8 mouse cellular contexts compared by ENCODE assay signal in the genomic region with DNA sequence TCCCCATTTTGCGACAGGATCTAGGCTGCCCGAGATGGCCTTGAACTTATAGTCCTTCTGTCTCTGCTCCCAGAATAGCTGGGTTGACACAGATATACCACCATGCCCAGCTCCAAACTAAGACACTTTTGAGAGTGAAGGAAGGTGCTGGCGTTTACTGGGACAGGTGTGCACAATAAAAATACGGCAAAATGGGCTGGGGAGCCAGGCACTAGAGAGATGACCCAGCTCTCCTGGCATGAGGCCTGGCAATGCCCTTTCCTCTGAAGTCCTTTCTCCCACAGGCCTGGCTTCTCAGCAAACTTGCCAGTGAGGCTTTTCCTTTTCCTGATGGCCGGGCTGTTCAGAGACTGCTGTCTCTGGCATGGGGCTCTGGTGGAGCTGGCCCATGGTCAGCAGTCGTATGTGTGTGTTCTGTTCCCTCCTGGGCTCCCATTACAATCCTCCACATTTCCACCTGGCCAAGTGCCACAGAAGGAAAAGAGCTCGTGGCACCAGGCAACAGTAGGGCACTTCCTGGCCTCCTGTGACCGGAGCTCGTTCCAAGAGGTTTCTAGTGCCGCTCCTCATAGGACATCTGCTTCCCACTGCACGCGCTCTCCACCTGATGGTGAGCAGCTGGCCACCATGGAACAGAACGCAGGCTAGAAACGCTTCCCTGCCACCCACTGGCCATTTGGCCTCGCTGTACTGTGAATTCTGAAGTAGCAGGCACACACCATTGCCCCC. TPM values are rescaled to one million over a fixed set of nuclear protein-coding genes. Genes with fewer than 3 reads are reported as not detected.
DNase-seq lines count a peak whose midpoint lies in the region; ATAC-seq and TF ChIP-seq lines count a peak whose summit lies in the region.

No protein-coding gene starts in this region.

- peaks cover 14% of the 10 kb centered on the region; the same call in 1 of the 2 replicates for H3K4me1 ChIP-seq in kidney, embryonic 16.5 days (ENCODE audit: insufficient read depth, low read length)
- H3K4me1 ChIP-seq in lung, embryonic 14.5 days (ENCODE audit: insufficient read depth) = no peaks in the 10 kb centered on the region
- H3K4me1 ChIP-seq in heart, embryonic 10.5 days = peaks cover 24% of the 10 kb centered on the region

- H3K9me3 ChIP-seq in kidney, embryonic 16.5 days (ENCODE audit: low read length) = no peaks in the 10 kb centered on the region
- no peaks in the 10 kb centered on the region for H3K9me3 ChIP-seq in lung, embryonic 14.5 days (ENCODE audit: low read depth, low read length)
- H3K9me3 ChIP-seq in heart, embryonic 10.5 days = no peaks in the 10 kb centered on the region

- ATAC-seq in kidney, embryonic 16.5 days (ENCODE audit: low FRiP score, low TSS enrichment) = no peak
- ATAC-seq in lung, embryonic 14.5 days (ENCODE audit: insufficient read depth) = no peak

- no peaks in the 10 kb centered on the region for H3K27me3 ChIP-seq in kidney, embryonic 16.5 days (ENCODE audit: insufficient read depth, low read length)
- H3K27me3 ChIP-seq in lung, embryonic 14.5 days (ENCODE audit: insufficient read depth, low read length) = no peaks in the 10 kb centered on the region
- no peaks in the 10 kb centered on the region; the same call in 1 of the 2 replicates for H3K27me3 ChIP-seq in heart, embryonic 10.5 days (ENCODE audit: insufficient read depth, poor library complexity, severe bottlenecking)

- 0 out of 2 replicates have a peak, but pooled peaks have one; percentile 3 for TF ChIP-seq CTCF in lung, embryonic 14.5 days (IDR thresholded peaks at IDR 0.05; ENCODE audit: low read depth)

- 0 out of 2 replicates have a peak, but pooled peaks cover 1% of the 10 kb centered on the region for H3K36me3 ChIP-seq in kidney, embryonic 16.5 days (ENCODE audit: insufficient read depth, low read length)
- peaks cover 1% of the 10 kb centered on the region; the same call in 1 of the 2 replicates for H3K36me3 ChIP-seq in lung, embryonic 14.5 days (ENCODE audit: insufficient read depth)
- peaks cover 4% of the 10 kb centered on the region; the same call in 1 of the 2 replicates for H3K36me3 ChIP-seq in heart, embryonic 10.5 days

- DNase-seq in kidney, adult 18-20 months = peak; percentile 17
- peak; percentile 31 for DNase-seq in adrenal gland, postnatal 25 days
- peak; percentile 92 for DNase-seq in cerebellum, adult 9-11 months
- no peak for DNase-seq in lung, embryonic 14.5 days
- no peak for DNase-seq in yolk sac, embryonic 10.5 days (ENCODE audit: low spot score)
- no peak for DNase-seq in heart, embryonic 10.5 days (ENCODE audit: low spot score)
- no peak for DNase-seq in heart, postnatal 25 days (ENCODE audit: low spot score)

- WGBS in kidney, embryonic 16.5 days = 62% methylated on average over 15 of the region's 15 CpGs
- 66% methylated on average over 15 of the region's 15 CpGs for WGBS in lung, embryonic 14.5 days
- WGBS in heart, embryonic 10.5 days = 80% methylated on average over 15 of the region's 15 CpGs

- no peak overlapping the region for H3K9ac ChIP-seq in kidney, embryonic 16.5 days (replicated peaks; ENCODE audit: low read length)
- H3K9ac ChIP-seq in lung, embryonic 14.5 days = no peak overlapping the region

- H3K4me3 ChIP-seq in kidney, embryonic 16.5 days (ENCODE audit: low read length) = no peak overlapping the region
- no peak overlapping the region for H3K4me3 ChIP-seq in lung, embryonic 14.5 days (ENCODE audit: low read depth, low read length)
- no peak overlapping the region for H3K4me3 ChIP-seq in heart, embryonic 10.5 days

- intact Hi-C loops in heart, postnatal 25 days (cut with DNase I) = loop anchor here (5.0 kb wide), 1 partner anchor 149 kb away; no protein-coding TSS in a partner anchor

- no peak overlapping the region for H3K4me2 ChIP-seq in kidney, embryonic 16.5 days (replicated peaks; ENCODE audit: low read depth, low read length)
- H3K4me2 ChIP-seq in lung, embryonic 14.5 days = no peak overlapping the region

- H3K27ac ChIP-seq in kidney, embryonic 16.5 days (ENCODE audit: low read length) = no peak overlapping the region
- H3K27ac ChIP-seq in lung, embryonic 14.5 days (ENCODE audit: low read depth) = no peak overlapping the region
- no peak overlapping the region for H3K27ac ChIP-seq in heart, embryonic 10.5 days

RNA-seq across cellular contexts. Expression of a gene that starts 14.5 kb away (rescaled TPM):
- 20.1 and 21.8 TPM in 2 replicates for polyA plus RNA-seq in kidney, embryonic 16.5 days (2015; fragmentation: Nextera tagmentation; extraction: Ambion mirVana)
- 32.1 and 34.6 TPM in 2 replicates for total RNA-seq in adrenal gland, postnatal 25 days (2021)
- 10.3 and 15.7 TPM in 2 replicates for polyA plus RNA-seq in lung, embryonic 14.5 days (2014; fragmentation: Nextera tagmentation; extraction: Ambion mirVana)
- polyA plus RNA-seq in heart, embryonic 10.5 days (2016; fragmentation: Nextera tagmentation; extraction: Ambion mirVana) = 16.6 and 17.8 TPM in 2 replicates
- 10 to 100 TPM; 12.1 to 13.4 TPM for total RNA-seq in heart, postnatal 25 days (2021)

RNA-seq across cellular contexts. Expression of a gene that starts 26.0 kb away (rescaled TPM):
- polyA plus RNA-seq in kidney, embryonic 16.5 days (2015; fragmentation: Nextera tagmentation; extraction: Ambion mirVana) = 109 and 121 TPM in 2 replicates
- total RNA-seq in adrenal gland, postnatal 25 days (2021) = 78.9 and 98.0 TPM in 2 replicates
- 103 and 112 TPM in 2 replicates for polyA plus RNA-seq in lung, embryonic 14.5 days (2014; fragmentation: Nextera tagmentation; extraction: Ambion mirVana)
- 62.5 and 101 TPM in 2 replicates for polyA plus RNA-seq in heart, embryonic 10.5 days (2016; fragmentation: Nextera tagmentation; extraction: Ambion mirVana)
- 10 to 100 TPM; 36.6 to 39.0 TPM for total RNA-seq in heart, postnatal 25 days (2021)

Comparison
In these comparisons a context has a peak if more than half of its experiments do, and no peak if none do; other contexts are left out.
1. DNase-seq: peak in kidney, adult 18-20 months (single experiment), adrenal gland, postnatal 25 days (single experiment) and cerebellum, adult 9-11 months (single experiment); none in lung, embryonic 14.5 days (single experiment), yolk sac, embryonic 10.5 days (single experiment), heart, embryonic 10.5 days (single experiment) and heart, postnatal 25 days (single experiment).